Mouse (Mus musculus): ENCODE results near the gene Frmd5. TPM values are rescaled to one million over a fixed set of nuclear protein-coding genes. Genes with fewer than 3 reads are reported as not detected.

Gene Frmd5
- polyA plus RNA-seq, 1 experiment: 47.8 TPM

DNA sequence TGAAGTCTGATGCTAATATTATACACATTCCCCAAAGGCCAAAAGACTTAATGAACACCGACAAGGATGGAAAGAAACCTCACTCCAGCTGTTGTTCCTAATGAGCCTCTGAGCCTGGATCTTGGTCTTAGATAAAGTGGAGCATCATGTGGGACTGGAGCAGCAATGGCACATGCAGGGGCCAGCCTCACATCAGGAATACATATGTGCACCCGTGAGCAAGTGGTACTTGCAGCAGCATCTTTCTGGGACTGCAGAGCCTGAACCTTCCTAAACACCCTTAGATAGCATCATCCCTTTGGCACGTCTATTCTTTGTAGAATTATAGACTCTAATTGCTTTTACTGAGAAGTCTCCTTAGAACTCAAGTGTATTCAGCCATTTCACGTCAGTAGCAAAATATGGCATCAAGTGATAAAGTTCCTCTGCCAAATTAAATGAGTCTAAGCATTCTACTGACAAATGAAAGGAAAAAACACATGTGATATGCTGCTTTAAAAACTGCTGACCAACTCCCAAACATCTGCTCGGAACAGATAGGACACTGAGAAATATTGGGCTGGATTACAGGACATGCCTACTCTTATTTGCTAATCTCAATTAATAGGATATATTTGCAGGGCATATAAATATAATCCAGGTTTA, 148.6 kb downstream of the Frmd5 start:
- Histone ChIP-seq H3K4me1 (ENCODE audit: control insufficient read depth, insufficient read depth, low read length) (peaks cover 8% of the 10 kb centered on the region; the same call in 1 of the 2 replicates), H3K27ac (ENCODE audit: insufficient read depth, low read length) (no peak overlapping the region), H3K4me3 (ENCODE audit: insufficient read depth, low read length) (no peak overlapping the region)
- TF ChIP-seq CTCF (IDR thresholded peaks at IDR 0.05; ENCODE audit: extremely low read depth, insufficient read depth, low read length) (no peak), POLR2A (IDR thresholded peaks at IDR 0.05; ENCODE audit: extremely low read depth, insufficient read depth, low read length) (no peak)

DNA sequence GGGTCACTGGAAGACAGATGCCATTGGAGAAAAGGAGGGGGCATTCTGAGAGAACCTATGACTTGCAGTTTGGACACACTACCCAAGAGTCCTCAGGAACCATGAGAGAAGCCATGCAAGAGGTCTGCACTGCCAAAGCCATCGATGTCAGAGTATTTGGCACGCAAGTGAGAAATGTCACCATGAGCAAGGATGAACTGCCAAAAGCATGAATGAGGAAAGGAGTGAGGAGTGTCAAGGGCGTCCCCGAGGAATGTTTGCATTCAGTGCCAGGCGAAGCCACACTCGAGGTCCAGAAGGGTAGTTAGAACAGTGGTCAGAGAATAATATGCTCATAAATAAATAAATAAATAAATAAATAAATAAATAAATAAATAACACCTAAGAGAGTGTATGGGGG, 150.9 kb downstream of the Frmd5 start:
- no peak for TF ChIP-seq CTCF (IDR thresholded peaks at IDR 0.05; ENCODE audit: extremely low read depth, insufficient read depth, low read length)
- TF ChIP-seq POLR2A (IDR thresholded peaks at IDR 0.05; ENCODE audit: extremely low read depth, insufficient read depth, low read length): no peak
- Histone ChIP-seq H3K4me3 (ENCODE audit: insufficient read depth, low read length) (no peak overlapping the region), H3K4me1 (ENCODE audit: control insufficient read depth, insufficient read depth, low read length) (peaks cover 6% of the 10 kb centered on the region; the same call in 1 of the 2 replicates), H3K27ac (ENCODE audit: insufficient read depth, low read length) (no peak overlapping the region)

DNA sequence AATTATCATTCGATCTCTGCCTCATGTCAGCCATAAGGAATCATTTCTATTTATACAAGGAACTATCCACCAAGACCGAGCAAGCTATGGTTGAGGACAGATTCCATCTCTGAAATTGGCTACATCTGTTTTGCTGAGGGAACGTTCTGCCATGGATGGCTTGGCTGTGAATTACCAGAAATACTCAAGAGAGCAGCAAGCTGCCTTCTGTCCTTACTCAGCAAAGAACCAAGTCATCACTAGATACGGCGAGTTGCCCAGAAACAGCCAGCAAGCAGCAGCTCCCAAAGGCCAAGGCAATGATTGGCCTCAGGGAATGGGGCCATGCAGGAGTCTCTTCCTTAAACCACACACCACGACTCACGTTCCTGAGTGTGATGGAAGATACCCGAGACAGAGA, 151.8 kb downstream of the Frmd5 start:
- Histone ChIP-seq H3K27ac (ENCODE audit: insufficient read depth, low read length) (0 out of 2 replicates have a peak overlapping the region, but pooled peaks have one; percentile 6), H3K4me1 (ENCODE audit: control insufficient read depth, insufficient read depth, low read length) (peaks cover 1% of the 10 kb centered on the region; the same call in 1 of the 2 replicates), H3K4me3 (ENCODE audit: insufficient read depth, low read length) (no peak overlapping the region)
- TF ChIP-seq CTCF (IDR thresholded peaks at IDR 0.05; ENCODE audit: extremely low read depth, insufficient read depth, low read length): no peak
- no peak for TF ChIP-seq POLR2A (IDR thresholded peaks at IDR 0.05; ENCODE audit: extremely low read depth, insufficient read depth, low read length)

DNA sequence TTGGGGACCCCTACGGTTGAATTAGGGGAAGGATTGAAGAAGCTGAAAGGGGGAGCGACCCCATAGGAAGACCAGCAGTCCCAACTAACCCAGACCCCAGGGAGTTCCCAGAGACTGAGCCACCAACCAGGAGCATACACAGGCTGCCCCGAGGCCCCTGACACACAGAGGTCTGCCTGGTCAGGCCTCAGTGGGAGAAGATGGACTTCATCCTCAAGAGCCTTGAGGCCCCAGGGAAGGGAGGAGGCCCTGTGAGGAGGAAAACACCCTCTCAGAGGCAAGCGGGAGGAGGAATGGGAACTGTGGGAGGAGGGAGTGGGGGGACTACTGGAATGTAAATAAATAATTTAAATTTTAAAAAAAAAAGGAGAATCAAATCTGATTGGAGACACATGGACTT, 160.4 kb downstream of the Frmd5 start:
- Histone ChIP-seq H3K27ac (ENCODE audit: insufficient read depth, low read length) (no peak overlapping the region), H3K4me1 (ENCODE audit: control insufficient read depth, insufficient read depth, low read length) (no peaks in the 10 kb centered on the region), H3K4me3 (ENCODE audit: insufficient read depth, low read length) (no peak overlapping the region)
- no peak for TF ChIP-seq POLR2A (IDR thresholded peaks at IDR 0.05; ENCODE audit: extremely low read depth, insufficient read depth, low read length)
- TF ChIP-seq CTCF (IDR thresholded peaks at IDR 0.05; ENCODE audit: extremely low read depth, insufficient read depth, low read length): no peak

DNA sequence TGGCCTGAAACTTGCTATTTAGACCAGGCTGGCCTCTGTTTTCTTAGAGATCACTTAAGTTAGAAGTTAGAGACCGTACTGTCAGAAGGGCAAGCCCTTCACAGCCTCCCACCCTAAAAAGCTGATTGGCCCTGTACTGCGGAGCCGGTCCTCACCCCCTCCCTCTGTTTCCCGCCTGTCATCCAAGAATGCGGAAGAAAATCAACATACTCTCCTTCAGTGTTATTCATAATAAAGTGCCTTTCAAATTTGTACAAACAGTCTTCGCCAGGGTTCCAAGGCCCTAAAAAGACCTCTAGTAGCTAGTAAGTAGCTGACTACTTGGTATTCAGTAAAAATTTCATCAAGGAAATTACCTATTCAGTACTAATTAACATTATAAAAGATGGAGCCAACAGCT, 164.0 kb downstream of the Frmd5 start:
- peaks cover 1% of the 10 kb centered on the region; the same call in 1 of the 2 replicates for H3K4me1 ChIP-seq (ENCODE audit: control insufficient read depth, insufficient read depth, low read length)
- no peak overlapping the region for H3K4me3 ChIP-seq (ENCODE audit: insufficient read depth, low read length)
- no peak overlapping the region for H3K27ac ChIP-seq (ENCODE audit: insufficient read depth, low read length)
- TF ChIP-seq POLR2A (IDR thresholded peaks at IDR 0.05; ENCODE audit: extremely low read depth, insufficient read depth, low read length) (no peak), CTCF (IDR thresholded peaks at IDR 0.05; ENCODE audit: extremely low read depth, insufficient read depth, low read length) (no peak)

DNA sequence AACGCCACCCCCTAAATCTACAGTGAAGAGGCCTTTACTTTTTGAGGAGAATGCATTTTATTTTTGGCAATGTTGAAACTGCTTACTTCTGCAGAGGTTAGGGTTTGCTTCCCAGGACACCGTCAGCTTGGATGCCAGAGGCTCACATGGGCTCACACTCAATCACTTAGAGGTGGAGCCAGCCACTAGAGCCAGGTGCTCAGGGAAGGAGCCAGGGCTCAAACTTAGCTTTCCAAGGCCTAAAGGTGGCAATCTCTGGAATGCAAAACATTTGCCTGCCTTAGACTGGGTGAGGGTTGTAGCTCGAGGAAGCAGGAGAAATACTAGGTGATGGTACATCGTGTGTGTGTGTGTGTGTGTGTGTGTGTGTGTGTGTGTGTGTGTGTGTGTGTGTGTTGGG, 174.8 kb downstream of the Frmd5 start:
- Histone ChIP-seq H3K4me3 (ENCODE audit: insufficient read depth, low read length) (no peak overlapping the region), H3K4me1 (ENCODE audit: control insufficient read depth, insufficient read depth, low read length) (peaks cover 8% of the 10 kb centered on the region), H3K27ac (ENCODE audit: insufficient read depth, low read length) (no peak overlapping the region)
- TF ChIP-seq CTCF (IDR thresholded peaks at IDR 0.05; ENCODE audit: extremely low read depth, insufficient read depth, low read length) (no peak), POLR2A (IDR thresholded peaks at IDR 0.05; ENCODE audit: extremely low read depth, insufficient read depth, low read length) (no peak)

DNA sequence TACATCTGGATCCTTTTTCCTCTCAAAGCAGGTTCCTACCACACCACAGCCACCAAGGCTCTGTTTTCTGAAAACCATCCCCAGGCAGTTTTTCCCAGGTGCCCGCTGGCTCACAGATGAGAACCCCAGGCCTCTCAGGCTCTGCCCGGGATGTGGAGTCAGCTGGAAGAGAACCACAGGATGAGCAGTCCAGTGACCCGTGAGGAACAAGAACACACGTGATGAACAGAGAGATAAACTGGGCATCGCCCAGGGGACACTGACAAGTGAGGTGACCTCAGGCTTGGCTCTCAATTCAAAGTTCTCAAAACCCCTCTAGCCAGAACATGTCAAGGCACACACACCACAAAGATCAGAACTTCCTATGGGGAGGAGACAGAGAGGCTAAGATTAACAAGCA, 176.6 kb downstream of the Frmd5 start:
- TF ChIP-seq POLR2A (IDR thresholded peaks at IDR 0.05; ENCODE audit: extremely low read depth, insufficient read depth, low read length): no peak
- no peak for TF ChIP-seq CTCF (IDR thresholded peaks at IDR 0.05; ENCODE audit: extremely low read depth, insufficient read depth, low read length)
- Histone ChIP-seq H3K27ac (ENCODE audit: insufficient read depth, low read length) (no peak overlapping the region), H3K4me1 (ENCODE audit: control insufficient read depth, insufficient read depth, low read length) (peaks cover 8% of the 10 kb centered on the region), H3K4me3 (ENCODE audit: insufficient read depth, low read length) (no peak overlapping the region)

DNA sequence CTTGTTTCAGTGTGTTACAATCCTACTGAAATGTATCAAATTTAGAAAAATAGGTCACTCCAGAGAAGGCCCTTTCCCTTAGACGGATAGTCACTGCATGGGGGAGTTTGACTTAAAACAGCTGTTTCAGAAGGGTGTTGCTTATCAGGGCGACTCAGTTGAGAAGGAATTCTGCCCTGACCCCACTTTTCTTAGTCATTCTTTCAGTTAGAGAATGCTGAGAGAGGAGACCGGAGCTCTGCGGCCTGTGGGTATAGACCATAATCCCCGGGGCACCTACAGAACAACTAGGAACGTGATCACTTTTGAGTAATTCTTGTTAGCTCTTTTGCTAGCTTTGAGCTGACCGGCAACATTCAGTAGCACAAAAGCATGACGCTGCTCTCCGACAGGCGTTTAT, 178.6 kb downstream of the Frmd5 start:
- H3K4me1 ChIP-seq (ENCODE audit: control insufficient read depth, insufficient read depth, low read length): peaks cover 2% of the 10 kb centered on the region; the same call in 1 of the 2 replicates
- no peak overlapping the region for H3K27ac ChIP-seq (ENCODE audit: insufficient read depth, low read length)

DNA sequence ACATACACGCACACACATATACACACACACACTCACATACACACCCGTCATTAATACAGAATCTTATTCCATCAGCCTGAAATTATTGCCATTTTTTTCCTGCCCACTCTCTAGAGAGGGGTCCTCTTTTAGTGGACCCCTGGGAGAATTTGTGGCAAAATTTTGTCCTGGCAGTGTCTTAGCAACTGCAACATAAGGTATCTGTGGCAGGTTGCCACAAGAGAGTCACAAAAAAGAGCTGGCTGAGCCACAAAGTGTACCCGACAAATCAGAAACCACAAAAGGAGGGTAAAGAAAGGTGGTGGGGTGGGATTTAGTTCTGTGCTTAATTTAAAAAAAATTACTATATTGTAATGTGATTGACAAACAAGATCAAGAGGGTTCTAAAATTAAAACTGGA, 181.0 kb downstream of the Frmd5 start:
- TF ChIP-seq CTCF (IDR thresholded peaks at IDR 0.05; ENCODE audit: extremely low read depth, insufficient read depth, low read length): no peak
- no peak for TF ChIP-seq POLR2A (IDR thresholded peaks at IDR 0.05; ENCODE audit: extremely low read depth, insufficient read depth, low read length)
- no peak overlapping the region for H3K4me3 ChIP-seq (ENCODE audit: insufficient read depth, low read length)
- peaks cover 11% of the 10 kb centered on the region; the same call in 1 of the 2 replicates for H3K4me1 ChIP-seq (ENCODE audit: control insufficient read depth, insufficient read depth, low read length)
- H3K27ac ChIP-seq (ENCODE audit: insufficient read depth, low read length): no peak overlapping the region

More for the DNA sequence above, 178.6 kb downstream of the Frmd5 start:
- TF ChIP-seq CTCF (IDR thresholded peaks at IDR 0.05; ENCODE audit: extremely low read depth, insufficient read depth, low read length): no peak
- TF ChIP-seq POLR2A (IDR thresholded peaks at IDR 0.05; ENCODE audit: extremely low read depth, insufficient read depth, low read length): no peak
- H3K4me3 ChIP-seq (ENCODE audit: insufficient read depth, low read length): no peak overlapping the region
